Mouse (Mus musculus) C2C12 (cell line): ENCODE results near the gene Ubac2. TPM values are rescaled to one million over a fixed set of nuclear protein-coding genes. Genes with fewer than 3 reads are reported as not detected.

ENCODE experiments used
- H3K27me3 ChIP-seq: one replicate; pipeline ENCODE4 v1.6.1; 2011; ENCODE audit not compliant: control insufficient read depth, insufficient read depth, insufficient read length
- H3K36me3 ChIP-seq: one replicate; pipeline ENCODE4 v1.6.1; 2011; ENCODE audit not compliant: control insufficient read depth, insufficient read depth
- H3K4me3 ChIP-seq: one replicate; pipeline ENCODE4 v1.5.1; 2011; ENCODE audit warnings: mild to moderate bottlenecking, control low read depth; ENCODE audit not compliant: poor library complexity, insufficient read depth, severe bottlenecking
- H3K79me2 ChIP-seq: one replicate; pipeline ENCODE4 v1.6.1; 2011; ENCODE audit not compliant: control insufficient read depth, insufficient read depth
- H3K79me3 ChIP-seq: one replicate; pipeline ENCODE4 v1.6.1; 2011; ENCODE audit warnings: low read depth, control low read depth
- H3ac ChIP-seq: one replicate; pipeline ENCODE3; 2011; ENCODE audit warnings: low read depth; ENCODE audit not compliant: control insufficient read depth, insufficient read length
- CEBPB ChIP-seq: IDR thresholded peaks from one replicate; pipeline ENCODE4 v1.6.1; 2011; ENCODE audit warnings: low read depth, mild to moderate bottlenecking, control low read depth, moderate library complexity
- CTCF ChIP-seq: IDR thresholded peaks from one replicate; pipeline ENCODE4 v1.5.1; 2011; ENCODE audit not compliant: control insufficient read depth, insufficient read depth, insufficient read length
- FOSL1 ChIP-seq: IDR thresholded peaks from one replicate; pipeline ENCODE4 v1.8.0; 2011; ENCODE audit warnings: mild to moderate bottlenecking, low read length; ENCODE audit not compliant: poor library complexity, insufficient read depth, severe bottlenecking
- MAX ChIP-seq: IDR thresholded peaks from one replicate; pipeline ENCODE4 v1.6.1; 2011; ENCODE audit warnings: mild to moderate bottlenecking, control low read depth
- MYOD1 ChIP-seq: IDR thresholded peaks from one replicate; pipeline ENCODE4 v1.6.1; 2011; ENCODE audit warnings: low read depth; ENCODE audit not compliant: control insufficient read depth, insufficient read length
- MYOG ChIP-seq: IDR thresholded peaks from one replicate; pipeline ENCODE4 v1.6.1; 2011; ENCODE audit not compliant: control insufficient read depth, insufficient read length; ENCODE audit errors: extremely low read depth
- USF1 ChIP-seq: IDR thresholded peaks from one replicate; pipeline ENCODE4 v1.6.1; 2011; ENCODE audit warnings: low read depth, mild to moderate bottlenecking, control low read depth, moderate library complexity
- polyA plus RNA-seq: library from polyadenylated mRNA; unstranded; fragments of >200 nt; fragmentation: generic; extraction: Trizol; gene quantifications from one replicate; pipeline ENCODE4 v1.2.1, GENCODE M21; 2012; ENCODE audit warnings: missing spikeins

Ubac2 gene
- polyA plus RNA-seq, 1 experiment, result 37.8 TPM

DNA sequence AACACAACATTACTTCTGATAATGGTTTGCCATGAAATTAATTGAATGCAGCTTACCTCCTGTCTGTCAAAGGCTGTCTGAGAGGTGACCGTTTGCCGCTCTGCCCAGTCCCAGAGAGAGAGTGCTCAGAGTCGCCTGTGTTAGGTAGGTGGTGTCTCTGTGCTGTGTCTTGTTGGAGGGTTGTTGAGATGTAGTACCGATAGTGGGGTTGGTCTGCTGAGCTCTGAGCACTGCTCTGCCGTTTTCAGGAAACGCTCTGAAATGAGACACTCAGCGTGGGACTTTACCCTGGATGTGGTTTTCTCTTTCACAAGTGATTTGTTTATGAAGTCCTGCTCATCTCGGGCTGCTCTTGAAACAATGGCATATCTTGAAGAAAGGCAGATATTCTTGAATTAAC, 37.2 kb downstream of the Ubac2 start, which contains the start of gene Gpr18:
TSS of gene Gpr18 (minus strand) at position 161 of the 400 bp plus-strand sequence.
- H3ac ChIP-seq, result no peak within 1 kb of the TSS
- peaks cover 28% of the 10 kb centered on the region for H3K36me3 ChIP-seq

DNA sequence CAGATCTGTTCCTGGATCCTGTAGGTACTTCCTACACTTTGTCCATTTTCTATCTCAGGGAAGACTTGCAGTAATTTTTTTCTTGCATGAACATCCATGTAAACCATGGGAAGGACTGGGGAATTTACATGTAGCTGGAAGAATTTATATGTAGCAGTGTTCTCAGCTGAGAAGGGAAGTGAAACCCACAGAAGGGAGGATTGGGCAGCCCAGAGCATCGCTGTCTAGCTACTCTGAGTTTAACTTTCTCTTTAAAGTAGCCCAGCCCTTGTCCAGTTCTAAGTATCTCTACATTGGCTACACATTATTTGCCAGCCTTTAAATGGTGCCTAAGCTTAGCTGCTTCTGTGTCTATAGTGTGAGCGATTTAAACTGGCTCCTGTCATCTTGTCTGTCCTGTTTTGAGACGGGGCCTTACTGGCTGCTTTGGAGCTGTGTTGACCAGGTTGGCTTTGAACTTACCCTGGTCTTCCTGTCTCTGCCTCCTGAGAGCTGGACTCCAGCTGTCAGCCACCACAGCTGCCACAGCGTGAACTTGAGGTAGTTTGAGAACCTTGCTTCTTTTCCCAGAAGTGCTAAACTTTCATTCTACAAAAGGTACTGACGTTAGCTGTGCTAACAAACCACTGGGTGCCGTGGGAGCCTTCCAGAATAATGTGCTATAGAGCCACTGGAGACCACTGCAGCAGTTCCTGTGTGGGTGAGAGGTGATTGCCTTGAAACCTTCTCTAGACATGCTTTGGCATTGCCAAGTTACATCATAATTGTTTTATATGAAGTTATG, 38.1 kb downstream of the Ubac2 start:
- no peaks in the 10 kb centered on the region for H3K79me2 ChIP-seq
- H3ac ChIP-seq, result no peak overlapping the region
- H3K27me3 ChIP-seq, result no peaks in the 10 kb centered on the region
- no peak overlapping the region for H3K4me3 ChIP-seq
- TF ChIP-seq CEBPB (no peak), MYOD1 (no peak), MAX (no peak), MYOG (no peak), FOSL1 (no peak), USF1 (no peak), CTCF (no peak)
- H3K79me3 ChIP-seq, result no peaks in the 10 kb centered on the region
- peaks cover 27% of the 10 kb centered on the region for H3K36me3 ChIP-seq

More for the DNA sequence above, 37.2 kb downstream of the Ubac2 start, which contains the start of gene Gpr18:
- H3K4me3 ChIP-seq, result no peak within 1 kb of the TSS
- H3K27me3 ChIP-seq, result no peaks in the 10 kb centered on the region
- no peaks in the 10 kb centered on the region for H3K79me3 ChIP-seq
- H3K79me2 ChIP-seq, result no peaks in the 10 kb centered on the region
- no peak for TF ChIP-seq MYOD1
- TF ChIP-seq MAX, result no peak
- TF ChIP-seq FOSL1, result no peak
- TF ChIP-seq USF1, result no peak
- TF ChIP-seq CEBPB, result no peak
- no peak for TF ChIP-seq CTCF
- TF ChIP-seq MYOG, result no peak

DNA sequence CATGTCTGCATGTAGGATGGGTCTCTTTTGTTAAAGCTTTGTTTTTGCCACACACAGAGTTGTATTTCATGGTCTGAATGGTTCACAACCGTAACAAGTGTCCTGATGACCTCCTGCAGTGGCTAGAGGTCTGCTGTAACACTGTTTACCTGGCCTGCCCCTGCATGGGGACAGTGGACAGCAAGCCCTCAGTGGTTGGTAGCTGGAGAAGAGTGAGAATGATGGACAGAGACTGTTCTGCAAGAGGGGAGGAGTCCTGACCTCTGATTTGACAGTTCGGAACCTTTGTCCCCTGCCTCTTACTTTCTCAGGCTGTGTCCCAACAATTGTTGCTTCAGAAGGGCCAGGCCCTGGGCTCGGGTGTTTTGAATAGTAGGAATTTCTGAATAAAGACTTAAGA, 39.8 kb downstream of the Ubac2 start:
- H3K79me3 ChIP-seq, result no peaks in the 10 kb centered on the region
- peaks cover 20% of the 10 kb centered on the region for H3K36me3 ChIP-seq
- H3K4me3 ChIP-seq, result no peak overlapping the region
- H3K79me2 ChIP-seq, result no peaks in the 10 kb centered on the region
- H3ac ChIP-seq, result no peak overlapping the region
- H3K27me3 ChIP-seq, result no peaks in the 10 kb centered on the region
- TF ChIP-seq MYOG (no peak), CEBPB (no peak), CTCF (no peak), MAX (no peak), MYOD1 (no peak), USF1 (no peak), FOSL1 (no peak)

DNA sequence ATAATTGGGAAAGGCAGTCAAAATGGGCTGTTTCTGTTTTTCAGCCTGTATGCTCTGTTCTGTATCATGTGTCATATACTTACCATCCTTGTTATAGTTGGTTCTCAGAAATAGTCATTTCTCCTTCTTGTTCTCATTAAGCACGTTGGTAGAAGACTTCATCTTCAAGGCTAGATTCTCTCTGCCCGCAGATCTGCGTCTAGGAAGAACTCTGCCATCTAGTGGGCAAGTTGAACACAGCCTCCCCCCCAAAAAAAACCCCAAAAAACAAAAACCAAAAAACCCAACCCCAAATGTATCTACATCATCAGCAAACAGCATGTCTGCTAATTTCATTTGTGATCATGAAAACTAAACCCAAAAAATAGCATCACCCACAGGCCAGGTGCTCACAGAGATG, 41.3 kb downstream of the Ubac2 start:
- Histone ChIP-seq H3K79me3 (no peaks in the 10 kb centered on the region), H3K27me3 (no peaks in the 10 kb centered on the region), H3K36me3 (peaks cover 17% of the 10 kb centered on the region), H3K79me2 (no peaks in the 10 kb centered on the region), H3K4me3 (no peak overlapping the region), H3ac (no peak overlapping the region)
- TF ChIP-seq MYOG, result no peak
- no peak for TF ChIP-seq CTCF
- TF ChIP-seq MYOD1, result no peak
- no peak for TF ChIP-seq USF1
- TF ChIP-seq FOSL1, result no peak
- no peak for TF ChIP-seq MAX

DNA sequence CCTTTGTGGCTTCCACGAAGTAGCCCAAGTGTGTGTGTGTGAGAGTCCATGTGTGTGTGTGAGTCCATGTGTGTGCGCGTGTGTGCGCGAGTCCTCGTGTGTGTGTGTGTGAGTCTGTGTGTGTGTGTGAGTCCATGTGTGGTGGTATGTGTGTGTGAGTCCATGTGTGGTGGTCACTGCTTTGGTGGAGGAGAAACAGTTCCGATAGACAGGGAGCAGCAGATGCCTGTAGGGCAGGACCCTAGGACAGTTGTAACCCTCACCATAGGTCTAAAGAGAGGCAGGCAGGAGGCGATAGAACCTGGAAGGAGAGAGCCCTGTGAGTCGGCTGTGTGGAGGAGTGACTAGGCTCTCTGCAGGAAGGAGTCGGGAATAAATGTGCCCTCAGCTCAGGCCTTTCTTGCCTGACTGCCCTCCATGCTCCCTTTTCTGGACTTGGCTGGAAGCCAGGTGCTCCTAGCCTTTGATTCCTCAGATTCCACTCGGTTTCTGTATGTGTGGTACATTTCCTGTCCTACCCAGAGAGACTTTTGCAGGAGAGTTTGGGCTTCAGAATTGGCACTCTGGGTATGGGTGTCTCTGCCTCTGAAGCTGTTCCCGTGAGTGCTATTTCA, 42.2 kb downstream of the Ubac2 start:
- Histone ChIP-seq H3K36me3 (peaks cover 13% of the 10 kb centered on the region), H3K27me3 (no peaks in the 10 kb centered on the region), H3ac (no peak overlapping the region), H3K79me3 (no peaks in the 10 kb centered on the region), H3K79me2 (no peaks in the 10 kb centered on the region), H3K4me3 (no peak overlapping the region)
- TF ChIP-seq CEBPB, result no peak
- no peak for TF ChIP-seq FOSL1
- no peak for TF ChIP-seq MYOG
- TF ChIP-seq USF1, result no peak
- TF ChIP-seq MAX, result no peak
- no peak for TF ChIP-seq MYOD1
- no peak for TF ChIP-seq CTCF
